Mouse (Mus musculus): Measurements from ENCODE around the gene Igf2bp2. TPM values are rescaled to one million over a fixed set of nuclear protein-coding genes. Genes with fewer than 3 reads are reported as not detected.

The Igf2bp2 gene
- 12.2 TPM for polyA plus RNA-seq (2012; fragmentation: generic; extraction: Trizol)

DNA sequence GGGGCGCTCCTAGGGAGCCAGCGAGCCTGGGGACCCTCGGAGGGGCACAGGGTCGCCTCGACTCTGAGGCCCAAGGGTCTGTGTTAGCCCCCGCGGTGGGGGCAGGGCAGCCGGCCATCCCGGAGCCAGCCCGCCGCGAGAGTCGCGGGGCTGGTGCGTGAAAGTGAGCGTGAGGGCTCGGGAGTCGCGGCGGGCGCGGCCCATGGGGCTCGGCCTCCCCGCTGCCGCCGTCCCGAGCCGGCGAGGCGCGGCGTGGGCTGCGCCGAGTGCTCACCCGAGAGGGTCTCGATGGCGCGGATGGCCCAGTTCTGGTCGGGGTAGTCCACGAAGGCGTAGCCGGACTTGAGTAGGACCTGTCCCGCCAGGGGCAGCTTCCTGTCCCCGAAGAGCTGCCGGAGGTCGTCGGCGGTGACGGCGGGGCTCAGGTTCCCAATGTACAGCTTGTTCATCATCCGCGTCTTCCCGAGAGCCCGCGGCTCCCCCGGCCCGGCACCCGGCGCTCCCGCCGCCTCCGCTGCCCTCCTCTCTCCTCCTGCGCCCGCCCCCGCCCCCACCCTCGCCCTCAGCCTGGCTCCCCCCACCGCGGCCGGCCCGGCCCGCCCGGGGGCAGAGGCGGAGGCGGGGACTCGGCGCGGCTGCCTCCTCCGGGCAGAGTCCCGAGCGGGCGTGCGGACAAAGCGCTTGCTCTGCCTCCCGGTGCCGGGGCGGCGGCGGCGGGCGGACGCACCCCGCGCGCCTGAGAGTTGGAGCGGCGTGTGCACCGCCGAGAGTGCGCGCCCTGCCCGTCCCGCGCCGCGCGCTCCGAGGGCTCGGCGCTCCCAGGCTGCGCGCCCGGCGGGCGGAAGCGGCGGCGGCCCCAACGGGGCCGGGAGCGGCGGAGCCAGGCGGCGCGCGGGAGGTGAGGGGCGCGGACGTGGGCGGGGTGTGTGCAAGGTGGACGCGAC, at the start of gene Igf2bp2:
Gene Igf2bp2, minus strand, starts transcription at position 788 of the 944 bp plus-strand sequence.
- TF ChIP-seq MYOG (IDR thresholded peaks at IDR 0.05; ENCODE audit: control insufficient read depth in 1 of 3, insufficient read depth in 1 of 3, insufficient read length in 2 of 3, low read depth in 2 of 3): peak in 1 of 3 experiments; percentile 42
- peak; percentile 72 for TF ChIP-seq POLR2A (IDR thresholded peaks at IDR 0.05; ENCODE audit: insufficient read length, low read depth)
- TF ChIP-seq TCF3 (IDR thresholded peaks at IDR 0.05; ENCODE audit: insufficient read length, low read depth): no peak

DNA sequence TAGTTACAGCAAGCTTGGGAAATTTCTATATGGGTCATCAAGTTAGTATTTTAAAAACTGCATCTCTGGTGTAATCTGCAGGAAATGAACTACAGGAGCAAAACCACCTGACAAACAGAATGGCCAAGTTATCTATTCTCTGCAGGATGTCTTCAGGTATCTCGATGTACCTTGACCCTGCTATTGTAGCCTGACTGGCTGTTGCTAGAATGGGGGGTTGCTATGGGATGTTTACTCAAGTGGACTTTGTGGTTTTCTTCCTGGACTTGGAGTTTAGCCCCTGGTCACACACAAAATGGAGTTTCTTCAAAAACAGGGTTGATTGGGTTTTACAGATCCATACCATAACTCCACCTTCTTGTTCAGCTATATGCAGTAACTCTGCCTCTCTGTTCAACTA, 40.4 kb upstream of the Igf2bp2 start:
- H3K27me3 ChIP-seq (ENCODE audit: control insufficient read depth, insufficient read depth, insufficient read length): no peaks in the 10 kb centered on the region
- TF ChIP-seq REST (IDR thresholded peaks at IDR 0.05; ENCODE audit: insufficient read depth, insufficient read length): no peak
- TF ChIP-seq MYOG (IDR thresholded peaks at IDR 0.05; ENCODE audit: control insufficient read depth in 1 of 3, insufficient read depth in 1 of 3, insufficient read length in 2 of 3, low read depth in 2 of 3): no peak
- no peak for TF ChIP-seq MYOD1 (IDR thresholded peaks at IDR 0.05; ENCODE audit: control insufficient read depth in 1 of 3, insufficient read length in 2 of 3, low read depth in 2 of 3)
- no peak for TF ChIP-seq TCF12 (IDR thresholded peaks at IDR 0.05; ENCODE audit: insufficient read depth, poor library complexity, severe bottlenecking)
- TF ChIP-seq E2F4 (IDR thresholded peaks at IDR 0.05; ENCODE audit: insufficient read depth): no peak
- TF ChIP-seq POLR2AphosphoS2 (IDR thresholded peaks at IDR 0.05; ENCODE audit: insufficient read length, low read depth): no peak
- TF ChIP-seq USF1 (IDR thresholded peaks at IDR 0.05; ENCODE audit: low read depth): no peak
- TF ChIP-seq CEBPB (IDR thresholded peaks at IDR 0.05; ENCODE audit: insufficient read depth, poor library complexity, severe bottlenecking): no peak
- no peak overlapping the region for H3K4me2 ChIP-seq (ENCODE audit: low read depth)
- H3K36me3 ChIP-seq (ENCODE audit: control insufficient read depth, insufficient read depth): no peaks in the 10 kb centered on the region
- H3K4me3 ChIP-seq: no peak overlapping the region
- H3ac ChIP-seq (ENCODE audit: control insufficient read depth, insufficient read length): no peak overlapping the region
- H3K79me2 ChIP-seq (ENCODE audit: control insufficient read depth, insufficient read depth): no peaks in the 10 kb centered on the region

More for the DNA sequence above, at the start of gene Igf2bp2:
- Histone ChIP-seq H3K4me3 (peak within 1 kb of the TSS; percentile 95), H3K4me2 (ENCODE audit: low read depth) (peak within 1 kb of the TSS; percentile 90), H3K27me3 (ENCODE audit: control insufficient read depth, insufficient read depth, insufficient read length) (no peaks in the 10 kb centered on the region), H3ac (ENCODE audit: control insufficient read depth, insufficient read length) (peak within 1 kb of the TSS; percentile 90), H3K79me2 (ENCODE audit: control insufficient read depth, insufficient read depth) (peaks cover 47% of the 10 kb centered on the region), H3K36me3 (ENCODE audit: control insufficient read depth, insufficient read depth) (no peaks in the 10 kb centered on the region)

DNA sequence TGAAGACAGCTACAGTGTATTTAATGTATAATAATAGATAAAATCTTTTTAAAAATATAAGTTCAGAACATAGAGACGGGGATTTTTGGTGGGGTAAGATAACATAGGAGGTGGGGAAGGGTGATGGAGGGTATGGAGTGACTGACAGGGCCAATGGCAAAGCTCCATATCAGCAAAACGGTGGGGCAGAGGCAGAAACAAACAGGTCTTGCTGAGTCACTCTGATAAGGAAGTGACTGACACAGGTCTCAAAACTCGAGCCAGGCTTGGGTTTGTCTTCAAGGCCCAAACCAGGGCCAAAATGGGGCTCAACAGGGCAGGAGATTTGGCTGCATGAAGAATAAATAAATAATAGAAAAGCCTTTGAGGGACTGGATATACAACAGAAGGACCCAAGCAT, 38.8 kb upstream of the Igf2bp2 start:
- no peaks in the 10 kb centered on the region for H3K36me3 ChIP-seq (ENCODE audit: control insufficient read depth, insufficient read depth)
- no peak overlapping the region for H3K4me2 ChIP-seq (ENCODE audit: low read depth)
- no peaks in the 10 kb centered on the region for H3K79me2 ChIP-seq (ENCODE audit: control insufficient read depth, insufficient read depth)
- TF ChIP-seq TCF12 (IDR thresholded peaks at IDR 0.05; ENCODE audit: insufficient read depth, poor library complexity, severe bottlenecking): no peak
- TF ChIP-seq MYOD1 (IDR thresholded peaks at IDR 0.05; ENCODE audit: control insufficient read depth in 1 of 3, insufficient read length in 2 of 3, low read depth in 2 of 3): no peak
- no peak for TF ChIP-seq TCF3 (IDR thresholded peaks at IDR 0.05; ENCODE audit: insufficient read length, low read depth)
- H3ac ChIP-seq (ENCODE audit: control insufficient read depth, insufficient read length): no peak overlapping the region
- H3K4me3 ChIP-seq: no peak overlapping the region
- H3K27me3 ChIP-seq (ENCODE audit: control insufficient read depth, insufficient read depth, insufficient read length): no peaks in the 10 kb centered on the region

DNA sequence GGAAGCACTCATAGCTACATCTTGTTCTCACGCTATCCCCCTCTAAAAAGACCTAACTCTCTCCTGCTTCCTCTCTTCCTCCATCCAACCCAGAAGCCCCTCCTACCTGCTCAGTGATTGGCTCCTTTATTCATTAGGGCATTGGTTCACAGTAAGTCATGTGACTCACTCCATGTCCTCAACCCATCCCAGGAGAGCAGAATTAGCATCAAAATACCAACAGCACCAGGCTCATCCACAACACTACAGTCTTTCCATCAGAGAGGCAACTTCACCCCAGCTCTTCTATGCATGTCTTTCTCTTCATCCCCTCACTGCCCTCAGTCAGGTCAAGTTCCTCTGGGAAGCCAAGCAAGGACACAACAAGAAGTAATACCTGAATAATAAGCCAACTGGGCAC, 37.4 kb upstream of the Igf2bp2 start:
- Histone ChIP-seq H3K36me3 (ENCODE audit: control insufficient read depth, insufficient read depth) (no peaks in the 10 kb centered on the region), H3ac (ENCODE audit: control insufficient read depth, insufficient read length) (no peak overlapping the region), H3K4me3 (no peak overlapping the region), H3K27me3 (ENCODE audit: control insufficient read depth, insufficient read depth, insufficient read length) (no peaks in the 10 kb centered on the region), H3K4me2 (ENCODE audit: low read depth) (no peak overlapping the region), H3K79me2 (ENCODE audit: control insufficient read depth, insufficient read depth) (no peaks in the 10 kb centered on the region)
- TF ChIP-seq REST (IDR thresholded peaks at IDR 0.05; ENCODE audit: insufficient read depth, insufficient read length) (no peak), CEBPB (IDR thresholded peaks at IDR 0.05; ENCODE audit: insufficient read depth, poor library complexity, severe bottlenecking) (no peak)

DNA sequence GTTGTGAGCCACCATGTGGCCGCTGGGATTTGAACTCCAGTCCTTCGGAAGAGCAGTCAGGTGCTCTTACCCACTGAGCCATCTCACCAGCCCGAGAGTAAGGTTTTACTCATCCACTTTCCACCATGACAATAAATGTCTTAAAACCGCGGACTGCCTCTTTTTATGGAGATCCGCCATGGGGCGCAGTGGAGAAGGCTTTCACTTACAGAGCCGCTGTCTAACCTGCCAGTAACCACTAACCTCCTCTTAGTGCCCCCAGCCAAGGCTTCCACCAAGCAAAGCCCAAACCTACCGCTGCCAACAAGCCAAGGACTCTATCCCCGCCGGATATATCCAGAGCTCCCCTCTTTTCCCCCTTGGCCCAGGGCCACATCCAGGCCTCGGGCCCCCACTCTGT, 24.3 kb upstream of the Igf2bp2 start:
- Histone ChIP-seq H3K27me3 (ENCODE audit: control insufficient read depth, insufficient read depth, insufficient read length) (no peaks in the 10 kb centered on the region), H3K36me3 (ENCODE audit: control insufficient read depth, insufficient read depth) (no peaks in the 10 kb centered on the region), H3K4me3 (no peak overlapping the region), H3K4me2 (ENCODE audit: low read depth) (no peak overlapping the region), H3K79me2 (ENCODE audit: control insufficient read depth, insufficient read depth) (no peaks in the 10 kb centered on the region), H3ac (ENCODE audit: control insufficient read depth, insufficient read length) (no peak overlapping the region)
- TF ChIP-seq MYOG (IDR thresholded peaks at IDR 0.05; ENCODE audit: control insufficient read depth in 1 of 3, insufficient read depth in 1 of 3, insufficient read length in 2 of 3, low read depth in 2 of 3) (no peak), POLR2A (IDR thresholded peaks at IDR 0.05; ENCODE audit: insufficient read length, low read depth) (no peak), TCF12 (IDR thresholded peaks at IDR 0.05; ENCODE audit: insufficient read depth, poor library complexity, severe bottlenecking) (no peak)

DNA sequence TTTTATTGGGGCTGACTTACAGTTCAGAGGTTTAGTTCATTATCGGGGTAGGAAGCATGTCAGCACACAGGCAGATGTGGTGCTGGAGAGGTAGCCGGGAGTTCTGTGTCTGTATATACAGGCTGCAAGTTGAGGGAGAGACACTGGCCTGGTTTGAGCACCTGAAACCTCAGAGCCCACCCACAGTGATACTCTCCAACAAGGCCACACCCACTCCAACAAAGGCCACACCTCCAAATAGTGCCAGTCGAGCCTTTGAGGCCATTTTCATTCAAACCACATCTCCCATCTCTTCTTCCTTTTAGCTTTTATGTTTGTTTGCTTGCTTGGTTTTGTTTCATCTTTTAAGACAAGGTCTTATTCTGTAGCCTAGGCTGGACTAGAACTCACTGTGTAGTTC, 22.3 kb upstream of the Igf2bp2 start:
- TF ChIP-seq CEBPB (IDR thresholded peaks at IDR 0.05; ENCODE audit: insufficient read depth, poor library complexity, severe bottlenecking): no peak
- Histone ChIP-seq H3K79me2 (ENCODE audit: control insufficient read depth, insufficient read depth) (no peaks in the 10 kb centered on the region), H3K4me2 (ENCODE audit: low read depth) (no peak overlapping the region), H3K4me3 (no peak overlapping the region), H3K36me3 (ENCODE audit: control insufficient read depth, insufficient read depth) (no peaks in the 10 kb centered on the region), H3ac (ENCODE audit: control insufficient read depth, insufficient read length) (no peak overlapping the region), H3K27me3 (ENCODE audit: control insufficient read depth, insufficient read depth, insufficient read length) (no peaks in the 10 kb centered on the region)
